Mouse (Mus musculus) frontal cortex, adult 2 months (tissue): ENCODE results near the gene Rad23b. TPM values are rescaled to one million over a fixed set of nuclear protein-coding genes. Genes with fewer than 3 reads are reported as not detected.

ENCODE experiments used
- polyA plus RNA-seq: library from polyadenylated mRNA; depleted of rRNA; stranded (reverse); fragments of >200 nt; gene quantifications from 2 replicates; pipeline ENCODE4 v1.2.3, GENCODE M21; 2012; rRNA removed

Rad23b gene
- polyA plus RNA-seq, 1 experiment, result 112 TPM

Other genes with a start within 250 kb of the Rad23b start
- gene Klf4, start 182.4 kb downstream of the Rad23b start, polyA plus RNA-seq, result 4.9 and 5.1 TPM in 2 replicates